ENCODE assay signal across 8 mouse cellular contexts in the genomic region with DNA sequence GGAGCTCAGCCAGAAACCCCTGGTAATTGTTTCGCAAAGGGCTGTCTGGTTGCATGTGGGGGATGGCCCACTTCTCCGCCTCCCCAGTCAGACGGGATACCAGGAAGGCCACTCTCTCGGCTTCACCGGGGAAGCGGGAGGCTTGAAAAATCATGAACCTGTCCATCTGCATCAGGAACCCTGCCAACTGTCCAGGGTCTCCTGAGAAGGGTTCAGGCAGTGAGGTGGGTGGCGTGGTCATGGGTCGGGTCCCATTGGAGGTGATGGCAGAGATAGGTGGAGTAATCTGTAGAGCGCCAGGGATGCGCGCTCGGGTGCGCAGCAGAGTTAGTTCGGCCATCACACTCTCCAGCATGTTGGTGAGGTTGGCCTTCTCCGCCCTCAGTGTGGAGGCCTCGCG. TPM values are rescaled to one million over a fixed set of nuclear protein-coding genes. Genes with fewer than 3 reads are reported as not detected.
A peak's percentile ranks its signal among the peaks of the same experiment; 100 is the strongest.
DNase-seq lines count a peak whose midpoint lies in the region; ATAC-seq and TF ChIP-seq lines count a peak whose summit lies in the region.

No protein-coding gene starts in this region.

- ATAC-seq in heart, embryonic 14.5 days (ENCODE audit: insufficient number of reproducible peaks, insufficient read depth, low FRiP score, low read depth) = no peak
- ATAC-seq in limb, embryonic 13.5 days (ENCODE audit: low FRiP score, low read depth) = no peak

- in situ Hi-C loops in ES-E14 (cut with MboI; ENCODE audit: low sequenced_read_pairs in 2 of 2, unreplicated experiment in 2 of 2) = no loop called here

- peak overlapping the region; percentile 84 for H3K4me2 ChIP-seq in heart, embryonic 14.5 days (ENCODE audit: low read length)
- H3K4me2 ChIP-seq in limb, embryonic 13.5 days (replicated peaks) = peak overlapping the region; percentile 72

- DNase-seq in heart, adult 9 months (ENCODE audit: low spot score in 2 of 2) = no peak
- DNase-seq in ES-E14 (ENCODE audit: low read depth, low spot score) = no peak
- no peak for DNase-seq in forebrain, embryonic 10.5 days (ENCODE audit: extremely low spot score, low spot score)
- no peak for DNase-seq in urinary bladder, adult 18-20 months (ENCODE audit: low spot score in 2 of 2)
- DNase-seq in urinary bladder, postnatal 10 days (ENCODE audit: low spot score) = no peak
- DNase-seq in lung, postnatal 10 days = no peak

- H3K4me1 ChIP-seq in heart, embryonic 14.5 days (ENCODE audit: control insufficient read depth in 2 of 2, insufficient read depth in 2 of 2, low read length in 2 of 2) = peaks cover 4 to 5% of the 10 kb centered on the region in 2 experiments; a peak in 2 of 4 replicates
- peaks cover 0 to 4% of the 10 kb centered on the region in 2 experiments; a peak in 2 of 4 replicates for H3K4me1 ChIP-seq in ES-E14 (ENCODE audit: control insufficient read depth in 2 of 2, insufficient read depth in 2 of 2, low read length in 2 of 2, poor library complexity in 1 of 2)
- peaks cover 41% of the 10 kb centered on the region for H3K4me1 ChIP-seq in forebrain, embryonic 10.5 days
- peaks cover 27% of the 10 kb centered on the region for H3K4me1 ChIP-seq in limb, embryonic 13.5 days

- H3K9ac ChIP-seq in heart, embryonic 14.5 days (ENCODE audit: low read length) = no peak overlapping the region; the same call in 1 of the 2 replicates
- peak overlapping the region; percentile 63; the same call in 1 of the 2 replicates for H3K9ac ChIP-seq in ES-E14 (ENCODE audit: insufficient read depth, low read depth, low read length, poor library complexity, severe bottlenecking)
- H3K9ac ChIP-seq in limb, embryonic 13.5 days = no peak overlapping the region

- H3K9me3 ChIP-seq in heart, embryonic 14.5 days (ENCODE audit: control insufficient read depth, low read length) = no peaks in the 10 kb centered on the region
- no peaks in the 10 kb centered on the region for H3K9me3 ChIP-seq in ES-E14 (ENCODE audit: control insufficient read depth, insufficient read depth, low read depth, low read length)
- H3K9me3 ChIP-seq in forebrain, embryonic 10.5 days = peaks cover 16% of the 10 kb centered on the region
- no peaks in the 10 kb centered on the region for H3K9me3 ChIP-seq in limb, embryonic 13.5 days

- peak overlapping the region in 1 of 2 experiments; percentile 80; a peak in 1 of 4 replicates for H3K4me3 ChIP-seq in heart, embryonic 14.5 days (ENCODE audit: control insufficient read depth in 1 of 2, insufficient read depth in 1 of 2, low read depth in 1 of 2, low read length in 2 of 2)
- peak overlapping the region; percentile 64 to 80; a peak in 3 of 4 replicates for H3K4me3 ChIP-seq in ES-E14 (ENCODE audit: insufficient read depth in 1 of 2, low read depth in 1 of 2, low read length in 2 of 2, poor library complexity in 1 of 2, severe bottlenecking in 1 of 2)
- peak overlapping the region; percentile 66 for H3K4me3 ChIP-seq in forebrain, embryonic 10.5 days
- H3K4me3 ChIP-seq in limb, embryonic 13.5 days = peak overlapping the region; percentile 72

- H3K27me3 ChIP-seq in heart, embryonic 14.5 days (ENCODE audit: control insufficient read depth, insufficient read depth, low read length) = no peaks in the 10 kb centered on the region
- peaks cover 19% of the 10 kb centered on the region for H3K27me3 ChIP-seq in forebrain, embryonic 10.5 days (ENCODE audit: poor library complexity, severe bottlenecking)
- H3K27me3 ChIP-seq in limb, embryonic 13.5 days = no peaks in the 10 kb centered on the region

- 94% methylated on average over 17 of the region's 17 CpGs for WGBS in heart, embryonic 14.5 days
- WGBS in forebrain, embryonic 10.5 days = 96% methylated on average over 17 of the region's 17 CpGs
- 96% methylated on average over 17 of the region's 17 CpGs for WGBS in limb, embryonic 13.5 days

- no peaks in the 10 kb centered on the region; the same call in 1 of the 2 replicates for H3K36me3 ChIP-seq in heart, embryonic 14.5 days (ENCODE audit: control insufficient read depth, insufficient read depth, low read length)
- H3K36me3 ChIP-seq in ES-E14 (ENCODE audit: control insufficient read depth, insufficient read depth, low read length, poor library complexity, severe bottlenecking) = peaks cover 4% of the 10 kb centered on the region; the same call in 1 of the 2 replicates
- peaks cover 45% of the 10 kb centered on the region for H3K36me3 ChIP-seq in forebrain, embryonic 10.5 days (replicated peaks)
- peaks cover 39% of the 10 kb centered on the region for H3K36me3 ChIP-seq in limb, embryonic 13.5 days

- H3K27ac ChIP-seq in heart, embryonic 14.5 days (replicated peaks in 1 of 2; ENCODE audit: control insufficient read depth in 1 of 2, insufficient read depth in 1 of 2, low read depth in 2 of 2, low read length in 2 of 2) = no peak overlapping the region
- H3K27ac ChIP-seq in ES-E14 (ENCODE audit: insufficient read depth, low read depth, low read length, poor library complexity, severe bottlenecking) = no peak overlapping the region
- H3K27ac ChIP-seq in forebrain, embryonic 10.5 days = peak overlapping the region; percentile 92
- H3K27ac ChIP-seq in limb, embryonic 13.5 days = no peak overlapping the region

TF ChIP-seq in ES-E14, 5 proteins besides CTCF, POLR2A, EP300 and RAD21:
- TF ChIP-seq HCFC1 (IDR thresholded peaks at IDR 0.05; ENCODE audit: borderline replicate concordance, insufficient read depth, low read length) = no peak
- TF ChIP-seq CHD2 (IDR thresholded peaks at IDR 0.05; ENCODE audit: low read depth, low read length) = no peak
- TF ChIP-seq ZC3H11A (IDR thresholded peaks at IDR 0.05; ENCODE audit: borderline replicate concordance, low read depth, low read length) = no peak
- TF ChIP-seq MAFK (IDR thresholded peaks at IDR 0.05; ENCODE audit: insufficient read depth, low read depth, low read length) = no peak
- no peak for TF ChIP-seq ZNF384 (IDR thresholded peaks at IDR 0.05; ENCODE audit: low read depth, low read length)

RNA-seq across cellular contexts. Expression of a gene that starts 0.9 kb away (rescaled TPM):
- 6.1 and 6.9 TPM in 2 replicates for polyA plus RNA-seq in heart, embryonic 14.5 days (2014; fragmentation: Nextera tagmentation; extraction: Ambion mirVana)
- 3.1 and 3.3 TPM in 2 replicates for total RNA-seq in ES-E14 (2012; rRNA removed)
- 25.5 and 26.9 TPM in 2 replicates for polyA plus RNA-seq in forebrain, embryonic 10.5 days (2016; fragmentation: Nextera tagmentation; extraction: Ambion mirVana)
- polyA plus RNA-seq in limb, embryonic 13.5 days (2015; fragmentation: Nextera tagmentation; extraction: Ambion mirVana) = 22.2 and 25.2 TPM in 2 replicates
